Mouse (Mus musculus): ENCODE data around the gene Apoe.
A peak's percentile ranks its signal among the peaks of the same experiment; 100 is the strongest.

DNA sequence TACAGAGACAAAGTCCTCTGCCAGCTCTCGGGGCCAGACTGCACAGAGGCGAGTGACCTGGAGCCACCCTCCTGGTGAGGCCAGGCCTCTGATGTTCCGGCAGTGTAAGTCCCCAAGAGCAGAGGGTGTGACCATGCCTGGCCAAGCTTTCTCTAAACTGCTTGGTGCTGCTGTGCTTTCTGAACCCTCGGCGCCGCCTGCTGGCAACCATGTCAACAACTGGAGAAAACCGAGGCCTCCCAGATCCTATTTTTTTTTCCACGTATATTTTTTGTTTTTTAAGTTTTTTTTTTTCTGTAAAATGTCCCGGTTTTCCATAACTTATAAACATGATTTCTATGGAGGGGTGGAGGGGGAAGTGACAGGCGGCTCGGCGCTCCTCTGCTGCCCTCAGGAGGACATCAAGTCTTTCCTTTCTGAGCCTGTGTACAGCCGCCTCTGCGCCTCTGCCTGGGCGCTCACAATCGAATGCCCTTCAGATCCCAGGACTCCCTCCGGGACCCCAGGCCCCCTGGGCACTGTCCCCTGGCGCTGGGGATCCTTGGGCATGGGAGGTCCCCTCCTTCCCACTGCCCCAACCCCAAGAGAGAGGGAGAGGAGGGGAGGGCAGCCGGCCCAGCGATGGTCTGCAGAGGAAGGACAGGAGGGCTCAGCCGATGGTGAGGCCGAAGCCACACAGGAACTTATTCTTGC lies 2.2 kb upstream of the Apoe start:
- TF ChIP-seq CTCF (IDR thresholded peaks at IDR 0.05; ENCODE audit: low read depth) (peak; percentile 75), EP300 (IDR thresholded peaks at IDR 0.05; ENCODE audit: low read depth) (no peak)
